Mouse (Mus musculus) CH12.LX (cell line): Measurements from ENCODE around the gene Gm867.

Source experiments
- MAZ ChIP-seq: IDR thresholded peaks from 2 replicates; pipeline ENCODE4 v1.6.1; 2012; ENCODE audit warnings: low read depth, mild to moderate bottlenecking, inconsistent platforms, low read length, improper control_type of control experiment, moderate library complexity
- TBP ChIP-seq: conservative IDR thresholded peaks from 2 replicates; pipeline ENCODE4 v1.6.1; 2011; ENCODE audit warnings: low read depth, low read length, improper control_type of control experiment
- UBTF ChIP-seq: IDR thresholded peaks from 2 replicates; pipeline ENCODE4 v1.6.1; 2012; ENCODE audit warnings: low read depth, mild to moderate bottlenecking, inconsistent platforms, low read length, improper control_type of control experiment, moderate library complexity

DNA sequence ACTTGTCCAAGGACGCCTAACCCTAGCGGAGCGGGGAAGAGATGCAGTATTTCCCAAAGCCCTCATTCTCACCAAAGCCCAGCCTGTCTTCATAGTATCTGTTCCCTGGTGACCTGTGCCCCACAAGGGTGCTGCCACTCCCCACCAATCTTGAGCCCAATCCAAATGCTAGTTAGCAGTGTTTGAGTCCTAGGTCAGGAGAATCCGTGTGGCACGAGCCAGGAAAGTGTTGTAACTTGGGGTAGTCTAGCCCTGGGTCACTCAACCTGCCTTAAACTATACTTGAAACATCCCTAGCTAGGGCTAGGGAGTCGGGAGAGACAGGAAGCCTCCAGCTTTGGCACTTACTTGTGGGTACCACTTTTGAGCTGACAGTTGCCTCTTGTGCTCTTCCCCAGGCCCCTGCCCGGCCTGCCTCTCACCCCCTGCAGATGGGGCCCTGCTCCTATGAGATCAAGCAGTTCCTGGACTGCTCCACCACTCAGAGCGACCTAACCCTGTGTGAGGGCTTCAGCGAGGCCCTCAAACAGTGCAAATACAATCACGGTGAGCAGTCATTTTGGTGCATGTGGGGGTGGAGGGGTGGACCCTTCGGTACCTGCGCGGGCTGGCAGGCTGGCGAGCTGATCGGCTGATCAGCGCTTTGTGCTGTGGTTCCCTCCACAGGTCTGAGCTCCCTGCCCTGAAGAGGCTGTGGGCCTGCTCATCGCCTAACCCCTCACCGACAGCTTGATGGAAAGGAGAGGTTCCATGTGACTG, 3.4 kb downstream of the Gm867 start:
- TF ChIP-seq MAZ (no peak), TBP (no peak), UBTF (peak; percentile 49; the same call in 1 of the 2 replicates)
